Mouse (Mus musculus) regulatory T cell (primary cell): Measurements from ENCODE around the gene Fgfr2.

Source experiments
- in situ Hi-C: fragments of 300-600 bp; cut with MboI, MseI; formaldehyde crosslinking; loops from one replicate; pipeline ENCODE4 v1.15.1; 2025; ENCODE audit warnings: high pct_unique_total_duplicates

Gene Fgfr2

DNA sequence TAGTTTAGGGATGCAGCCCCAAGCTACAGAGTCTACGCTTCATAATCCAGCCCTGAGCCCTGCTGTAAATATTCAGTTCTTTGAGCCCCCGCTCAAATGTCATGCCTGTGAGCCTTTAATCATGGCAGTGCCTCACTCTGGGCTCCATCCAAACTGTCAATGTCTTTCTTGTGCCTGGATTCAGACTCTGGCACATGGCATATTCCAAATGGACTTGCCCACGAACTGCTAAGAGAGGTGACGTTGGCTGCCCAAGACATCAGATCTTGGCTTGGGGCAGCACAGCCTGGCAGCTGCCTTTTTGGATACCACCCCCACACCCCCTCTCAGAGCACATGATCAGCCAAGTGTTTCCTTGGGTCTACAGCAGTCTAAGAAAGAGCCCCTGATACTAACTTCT, 2902.5 kb downstream of the Fgfr2 start:
- in situ Hi-C loops, result no loop called here

DNA sequence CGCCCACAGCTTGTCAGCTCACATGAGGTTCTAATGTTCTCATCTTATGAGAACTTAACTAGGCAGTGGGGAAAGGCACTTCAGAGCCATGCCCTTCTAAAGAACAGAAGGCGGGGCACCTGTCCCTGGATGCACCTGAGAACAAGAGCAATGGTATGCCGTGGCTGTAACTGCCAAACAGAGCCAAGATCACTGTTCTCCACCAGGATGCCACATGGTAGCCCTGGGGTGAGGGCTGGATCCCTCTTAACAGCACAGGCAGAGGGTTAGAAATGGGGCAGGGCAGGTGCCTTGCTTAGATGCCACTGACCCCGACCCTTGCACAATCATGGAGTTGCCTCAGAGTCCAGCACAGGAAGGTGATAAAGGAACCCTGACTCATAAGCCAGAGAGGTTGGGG, 2903.3 kb downstream of the Fgfr2 start:
- in situ Hi-C loops, result no loop called here

DNA sequence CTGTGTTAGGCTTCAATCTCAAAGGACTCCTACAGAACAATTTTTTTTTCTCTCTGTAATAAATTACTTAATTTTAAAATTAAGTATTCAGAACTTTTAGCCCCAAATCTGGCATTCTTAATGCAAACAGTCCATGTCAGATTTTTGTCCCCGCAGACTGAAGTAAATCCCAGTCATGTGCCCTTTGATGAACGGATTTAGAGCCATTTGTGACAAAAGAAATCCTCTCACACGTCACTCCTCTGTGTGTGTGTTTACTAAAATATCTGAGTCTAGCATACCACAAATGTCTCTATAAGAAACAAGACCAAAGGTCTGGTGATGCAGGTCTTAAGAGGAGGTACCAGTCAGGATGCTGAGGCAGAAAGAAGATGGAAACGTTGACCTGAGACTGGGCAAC, 2906.9 kb downstream of the Fgfr2 start:
- in situ Hi-C loops, result no loop called here

DNA sequence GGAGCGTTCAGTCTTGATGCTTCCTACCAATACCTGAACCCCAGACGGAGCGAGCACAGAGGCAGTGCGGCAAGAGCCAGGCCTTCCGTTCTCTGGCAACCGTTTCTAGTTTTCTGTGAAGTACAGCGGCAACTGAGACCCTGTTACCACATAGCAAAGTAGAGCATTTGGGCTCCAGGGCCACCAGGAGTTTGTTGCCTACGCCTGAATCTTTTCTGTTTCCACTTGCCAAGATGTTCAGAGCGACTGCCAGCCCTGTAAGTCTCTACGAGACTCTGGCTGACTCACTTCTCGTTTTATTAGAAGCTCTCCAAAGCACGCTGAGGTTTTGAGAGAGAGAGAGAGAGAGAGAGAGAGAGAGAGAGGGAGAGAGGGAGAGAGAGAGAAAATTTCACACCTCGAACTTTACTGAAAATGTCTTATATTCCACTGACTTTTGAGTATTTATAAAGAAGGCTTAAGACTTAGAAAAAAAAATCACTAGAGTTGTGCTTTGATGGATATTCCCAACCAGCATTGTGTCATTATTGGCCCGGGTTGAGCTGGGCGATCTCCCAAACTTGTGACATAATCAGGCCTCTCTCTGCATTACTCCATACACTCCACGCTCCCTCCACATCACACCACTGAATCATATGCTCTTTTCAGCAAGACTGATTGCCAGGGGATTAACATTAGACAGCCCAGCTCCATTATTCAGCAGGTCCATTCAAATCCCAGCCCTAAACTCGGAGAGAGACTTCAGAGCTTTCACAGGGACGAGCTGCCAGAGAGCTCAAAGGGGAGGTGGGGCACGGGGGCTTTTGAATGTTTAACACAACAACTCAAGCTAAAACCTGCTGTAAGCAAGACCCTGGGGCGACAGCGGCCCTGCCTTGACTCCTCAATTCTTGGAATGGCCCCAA, 2907.6 kb downstream of the Fgfr2 start:
- in situ Hi-C loops, result no loop called here

DNA sequence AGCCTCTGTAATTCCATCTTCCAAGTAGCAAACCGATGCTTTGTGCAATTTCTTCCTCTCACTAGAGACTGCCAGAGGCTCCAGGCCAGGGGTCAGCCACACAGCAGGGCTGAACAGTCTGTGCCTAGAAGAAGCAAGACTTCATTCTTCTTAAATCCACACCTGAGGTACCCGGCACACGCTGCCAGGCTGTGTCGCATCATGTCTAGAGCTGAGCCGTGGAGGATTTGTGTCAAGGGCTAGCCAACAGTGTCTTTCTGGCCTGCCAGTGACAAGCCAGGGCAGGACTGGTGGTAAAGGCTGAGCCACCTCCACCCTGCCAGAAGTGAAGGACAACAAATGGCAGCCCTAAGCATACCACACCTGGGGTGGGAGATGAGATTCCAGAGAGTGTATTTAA, 2910.0 kb downstream of the Fgfr2 start:
- in situ Hi-C loops, result no loop called here

DNA sequence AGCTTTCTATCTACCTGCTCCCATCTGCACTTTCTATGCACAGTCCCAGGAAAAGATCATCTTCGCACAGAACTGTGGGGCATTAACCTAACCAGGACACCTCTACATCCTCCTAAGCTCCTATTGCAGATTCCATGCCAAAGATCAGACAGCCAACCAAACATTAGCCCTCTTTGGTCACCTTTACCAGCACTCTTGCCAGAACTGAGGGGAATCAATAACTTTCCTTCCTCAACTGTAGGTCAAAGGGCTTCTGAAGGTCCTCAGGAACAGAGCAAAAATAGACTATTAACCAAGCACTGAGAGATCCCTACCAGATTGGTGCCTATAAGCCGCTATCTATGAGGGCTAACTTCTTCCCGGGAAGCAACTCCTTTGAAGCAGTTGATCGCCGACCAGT, 2911.7 kb downstream of the Fgfr2 start:
- in situ Hi-C loops, result no loop called here

DNA sequence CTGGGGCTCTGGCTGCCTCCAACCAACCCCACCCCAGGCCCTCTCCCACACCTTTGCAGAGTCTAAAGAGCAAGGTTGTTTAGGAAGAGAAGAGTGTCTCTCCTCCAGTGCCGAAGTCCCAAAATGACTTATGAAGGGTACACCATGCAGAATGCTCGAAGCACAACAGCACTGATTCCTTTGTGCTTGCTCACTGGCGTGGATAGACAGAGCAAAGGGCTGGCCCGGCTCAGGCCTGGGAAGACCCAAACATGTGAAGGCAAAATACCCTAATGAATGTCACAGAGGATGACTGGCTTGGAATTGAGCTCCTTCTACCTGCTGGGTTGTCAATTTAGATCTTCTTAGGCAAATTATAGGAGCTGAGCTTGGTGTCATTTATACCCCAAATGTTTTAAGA, 2914.5 kb downstream of the Fgfr2 start:
- in situ Hi-C loops, result no loop called here

DNA sequence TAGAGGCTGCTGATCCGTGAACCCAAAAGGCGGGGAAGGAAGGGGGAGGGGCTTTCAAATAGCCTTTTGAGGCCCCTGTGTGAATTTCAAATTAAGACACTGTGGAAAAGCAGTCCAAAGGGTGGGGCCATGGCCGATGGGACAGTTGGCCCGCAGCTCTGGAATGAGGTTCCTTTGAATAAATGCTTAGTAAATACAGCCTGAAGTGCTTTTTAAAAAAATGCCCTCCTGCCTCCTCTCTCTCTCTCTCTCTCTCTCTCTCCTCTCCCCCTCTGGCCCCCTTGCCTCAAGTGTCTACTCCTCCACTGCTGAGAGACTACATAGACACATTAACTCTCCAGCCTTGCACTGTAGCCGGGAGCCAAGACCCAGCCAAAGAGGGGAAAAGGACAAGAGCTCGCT, 2917.0 kb downstream of the Fgfr2 start:
- in situ Hi-C loops, result no loop called here

DNA sequence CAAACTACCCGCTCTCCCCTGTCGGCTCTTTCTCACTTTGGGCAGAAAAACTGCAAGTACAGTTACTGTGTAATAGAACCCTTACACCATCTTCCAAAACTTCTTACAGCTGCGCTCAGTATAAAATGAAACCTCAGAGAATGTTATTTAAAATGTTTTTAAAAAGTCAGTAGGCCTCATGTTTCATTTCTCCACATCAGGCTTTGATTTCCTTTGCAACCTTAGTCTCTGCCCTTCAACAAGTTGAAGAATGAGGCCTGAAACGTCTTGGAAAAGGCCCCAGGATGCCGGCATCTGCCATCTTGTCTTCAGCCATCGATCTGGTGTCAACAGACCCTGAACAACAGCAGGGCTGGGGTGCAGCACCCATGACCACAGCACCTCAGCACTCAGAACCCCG, 2918.0 kb downstream of the Fgfr2 start:
- in situ Hi-C loops, result no loop called here

DNA sequence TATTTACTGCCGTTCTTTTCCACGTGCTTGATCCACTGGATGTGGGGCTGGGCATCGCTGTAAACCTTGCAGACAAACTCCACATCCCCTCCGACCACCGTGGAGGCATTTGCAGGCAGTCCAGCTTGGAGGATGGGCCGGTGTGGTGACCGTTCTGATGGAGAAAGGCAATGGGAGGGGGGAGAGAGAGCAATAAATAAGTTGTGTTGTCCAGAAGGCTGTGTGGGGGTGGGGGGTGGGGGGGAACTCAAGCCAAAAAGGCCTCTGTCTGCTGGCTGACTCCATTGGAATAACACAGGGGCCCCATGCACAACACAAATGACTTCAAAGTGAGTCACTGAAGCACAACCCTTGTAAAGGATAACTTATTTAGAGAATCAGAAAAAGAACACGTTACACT, 2922.1 kb downstream of the Fgfr2 start:
- in situ Hi-C loops, result no loop called here

DNA sequence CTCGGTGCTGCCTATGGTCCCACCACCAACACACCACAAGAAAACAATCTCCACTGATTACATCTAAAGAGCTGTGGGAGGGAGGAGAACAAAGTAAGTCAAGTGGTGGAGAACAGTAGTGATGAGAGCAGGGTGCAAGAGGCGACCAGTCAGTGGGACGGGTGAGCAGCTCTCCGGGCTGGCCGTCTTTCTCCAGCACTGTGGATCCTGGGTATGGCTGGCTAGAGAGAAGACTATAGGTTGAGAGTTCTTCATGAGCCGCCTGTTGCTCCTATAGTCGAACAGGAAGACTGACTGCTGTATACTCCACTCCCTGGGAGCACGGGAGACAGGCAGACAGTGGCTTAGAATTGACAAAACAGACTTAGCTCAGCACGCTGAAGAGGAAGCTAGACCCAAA, 2923.2 kb downstream of the Fgfr2 start:
- in situ Hi-C loops, result no loop called here

DNA sequence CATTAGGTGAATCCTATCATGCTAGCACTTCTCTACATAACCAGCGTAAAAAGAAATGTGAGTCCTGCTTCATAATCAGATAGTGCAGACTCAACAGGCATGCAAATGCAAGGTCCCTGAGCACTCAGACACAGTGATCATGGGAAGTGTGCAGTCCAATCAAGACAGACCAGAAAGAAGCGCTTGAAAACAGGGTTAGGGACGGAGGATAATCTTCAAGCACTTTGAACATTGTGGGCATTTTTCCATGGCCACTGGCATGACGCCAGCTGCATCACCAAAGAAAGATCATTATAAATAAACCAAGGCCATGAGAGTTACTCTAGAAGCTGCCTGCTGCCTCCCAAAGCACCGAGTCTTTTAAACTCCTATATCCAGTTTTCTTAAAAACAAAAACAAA, 2923.8 kb downstream of the Fgfr2 start:
- in situ Hi-C loops, result no loop called here

DNA sequence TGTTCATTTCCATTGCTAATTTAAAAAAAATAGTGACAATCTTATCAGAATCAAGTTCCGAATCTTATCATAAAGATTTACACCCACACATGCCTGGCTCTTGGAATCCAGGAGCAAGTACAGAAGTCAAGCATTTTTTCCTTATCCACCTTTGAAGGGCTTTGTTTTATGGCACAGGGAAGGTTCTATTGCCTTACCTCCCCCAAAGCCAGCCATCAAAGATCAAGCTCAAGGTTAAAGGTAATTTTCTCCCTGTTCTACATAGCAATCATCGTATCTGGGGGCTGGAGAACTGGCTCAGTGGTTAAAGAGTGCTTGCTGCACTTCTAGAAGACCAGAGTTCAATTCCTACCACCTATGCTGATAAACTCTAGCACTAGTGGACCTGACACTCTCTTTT, 2928.1 kb downstream of the Fgfr2 start:
- in situ Hi-C loops, result no loop called here

DNA sequence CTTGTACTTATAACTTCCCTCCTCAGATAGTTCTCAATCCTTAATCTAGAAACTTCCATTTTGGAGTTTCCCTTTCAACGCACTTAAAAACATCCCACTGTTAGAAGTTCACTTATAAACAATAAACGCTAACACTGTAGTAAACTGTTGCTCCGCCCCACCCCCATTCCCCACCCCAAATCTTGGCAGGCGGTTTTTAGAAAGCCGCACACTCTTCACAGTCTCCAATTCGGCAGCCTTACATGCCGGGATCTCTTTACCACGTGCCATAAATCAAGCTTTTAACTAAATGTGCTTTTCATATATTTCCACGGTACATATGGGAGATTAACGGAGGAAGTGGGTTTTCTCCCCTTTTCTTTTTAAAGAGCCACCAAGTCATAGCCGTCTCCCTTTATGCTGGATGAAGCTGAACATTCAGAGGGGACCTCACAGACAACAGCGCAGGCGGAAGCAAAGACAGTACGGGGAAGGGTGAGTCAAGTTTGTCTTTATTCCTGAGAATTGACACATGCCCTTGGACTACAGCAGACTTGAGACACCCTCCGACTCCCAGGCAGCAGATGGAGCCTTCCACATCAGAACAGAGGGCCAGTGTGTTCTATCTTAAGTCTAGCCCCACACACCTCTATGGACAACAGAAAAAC, 2932.7 kb downstream of the Fgfr2 start:
- in situ Hi-C loops, result no loop called here

DNA sequence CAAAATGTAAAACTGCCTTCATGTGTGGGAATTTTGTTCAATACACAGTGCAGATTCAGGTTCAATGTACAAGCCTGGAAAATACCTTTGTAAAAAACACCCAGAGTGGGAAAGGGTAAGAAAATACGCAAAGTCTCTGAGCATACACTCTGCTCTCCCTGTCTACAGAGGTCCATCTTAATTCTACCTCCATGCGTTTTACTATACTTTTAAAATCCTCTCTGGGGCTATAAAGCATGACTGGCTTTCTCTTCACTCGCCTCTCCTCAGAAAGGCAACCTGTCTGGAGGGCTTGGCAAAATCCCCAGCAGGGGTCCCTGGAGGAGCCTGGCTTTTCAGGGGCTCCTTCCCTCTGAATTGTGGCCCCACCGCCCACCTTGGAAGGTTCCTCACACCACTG, 2933.2 kb downstream of the Fgfr2 start:
- in situ Hi-C loops, result no loop called here

DNA sequence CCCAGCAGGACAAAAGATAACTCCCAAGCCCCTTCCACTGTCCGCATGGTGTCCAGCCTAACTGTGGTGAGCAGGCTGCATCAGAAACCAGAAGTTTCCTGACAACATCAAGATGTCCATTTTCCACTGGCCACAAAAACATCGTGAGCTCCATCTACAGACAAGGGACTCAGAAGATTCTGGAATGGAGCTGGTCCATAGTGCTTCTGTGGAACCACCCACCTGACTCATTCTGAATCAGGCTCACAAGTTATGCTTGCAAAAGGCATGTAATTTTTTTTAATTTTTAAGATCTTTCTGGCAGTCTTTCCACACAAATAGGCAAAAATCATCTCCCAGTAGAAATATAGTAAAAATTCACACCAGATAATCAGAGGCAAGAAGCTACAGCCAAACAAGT, 2935.0 kb downstream of the Fgfr2 start:
- in situ Hi-C loops, result no loop called here

DNA sequence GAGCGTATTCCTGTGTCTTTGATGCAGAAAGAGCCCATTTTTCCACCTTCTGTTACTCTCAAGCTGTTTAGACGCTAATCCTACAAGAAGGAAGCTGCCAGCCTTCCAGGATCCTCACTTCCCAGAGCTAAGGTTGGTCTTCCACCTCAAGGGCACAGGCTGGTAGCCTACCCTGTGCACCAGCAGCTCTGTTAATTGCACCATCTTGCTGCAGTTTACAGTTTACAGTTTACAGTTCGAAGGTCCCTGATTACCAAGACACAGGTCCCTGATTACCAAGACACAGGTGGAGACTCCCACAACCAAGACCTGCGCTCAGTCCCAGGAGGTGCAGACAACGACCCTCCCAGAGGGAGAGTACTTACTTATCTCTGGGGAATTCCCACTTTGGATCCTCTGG, 2938.3 kb downstream of the Fgfr2 start:
- in situ Hi-C loops, result no loop called here

DNA sequence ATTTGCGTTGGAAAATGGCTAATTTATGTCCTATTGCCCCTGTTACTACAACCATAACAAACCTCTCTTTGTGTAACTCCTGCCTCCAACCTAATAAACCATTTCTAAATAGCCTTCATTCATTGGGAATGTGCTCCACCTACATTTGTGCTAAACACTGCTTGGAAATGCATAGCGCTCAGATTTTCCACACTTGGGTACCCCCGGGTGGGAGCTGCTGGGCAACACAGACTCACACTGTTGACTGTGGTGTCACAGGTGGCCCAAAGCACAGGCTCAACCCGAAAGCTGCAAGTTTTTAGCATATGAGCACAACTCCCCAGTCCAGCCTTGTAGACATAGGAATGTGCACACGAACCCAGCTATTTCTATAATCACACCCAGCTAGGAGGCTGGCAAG, 2939.2 kb downstream of the Fgfr2 start:
- in situ Hi-C loops, result no loop called here

DNA sequence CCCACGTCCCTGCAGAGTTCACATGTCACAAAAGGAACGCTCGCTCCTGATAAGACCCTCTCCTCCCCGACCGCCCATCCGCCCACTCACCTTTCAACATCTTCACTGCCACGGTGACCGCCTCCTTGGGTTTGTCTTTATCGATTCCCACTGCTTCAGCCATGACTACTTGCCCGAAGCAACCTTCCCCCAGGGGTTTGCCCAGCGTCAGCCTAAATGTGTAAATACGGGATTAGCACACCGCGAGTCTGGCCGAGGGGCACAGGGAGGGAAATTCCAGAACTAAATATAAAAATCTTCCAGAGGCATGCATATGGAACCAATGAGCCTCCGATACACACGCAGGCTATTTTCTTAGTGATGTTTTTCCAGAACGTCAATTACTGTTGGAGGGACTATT, 2940.6 kb downstream of the Fgfr2 start:
- in situ Hi-C loops, result no loop called here

DNA sequence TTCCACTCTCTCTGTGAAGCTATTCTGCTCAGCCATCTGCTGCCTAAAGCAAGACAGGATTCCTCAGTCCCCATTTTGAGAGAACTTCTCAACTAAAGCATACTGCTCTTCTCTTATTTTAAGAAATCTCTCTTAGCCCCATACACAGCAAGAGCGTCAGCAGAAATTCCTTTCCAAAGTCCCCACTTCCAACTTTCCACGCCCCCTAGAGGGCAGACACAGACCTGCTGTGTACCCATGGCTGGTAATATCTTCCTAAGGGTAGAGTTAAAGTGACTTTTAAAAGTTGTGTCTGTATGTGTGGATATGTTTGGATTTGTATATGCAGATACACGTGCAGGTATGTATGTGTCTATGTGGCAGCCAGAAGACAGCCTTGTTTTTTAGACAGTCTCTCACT, 2944.2 kb downstream of the Fgfr2 start:
- in situ Hi-C loops, result no loop called here

DNA sequence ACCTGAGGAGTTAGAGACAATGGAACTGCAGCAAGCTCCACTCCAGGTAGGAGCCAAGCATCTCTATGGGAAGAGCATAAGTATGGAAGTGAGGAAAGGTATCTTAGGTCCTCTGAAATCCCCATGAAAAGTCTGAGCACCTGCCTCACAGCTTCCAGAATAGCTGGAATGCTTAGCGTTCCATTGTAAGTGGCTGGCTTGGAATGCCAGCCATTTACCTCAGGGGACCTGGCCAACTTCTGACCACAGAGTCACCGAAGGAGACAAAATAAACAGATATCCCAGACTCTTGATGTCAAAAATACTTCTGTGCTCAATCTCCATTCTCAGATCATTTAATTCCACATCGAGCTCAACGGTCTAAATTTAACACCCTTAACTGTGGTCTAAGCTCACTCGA, 2946.1 kb downstream of the Fgfr2 start:
- in situ Hi-C loops, result no loop called here

DNA sequence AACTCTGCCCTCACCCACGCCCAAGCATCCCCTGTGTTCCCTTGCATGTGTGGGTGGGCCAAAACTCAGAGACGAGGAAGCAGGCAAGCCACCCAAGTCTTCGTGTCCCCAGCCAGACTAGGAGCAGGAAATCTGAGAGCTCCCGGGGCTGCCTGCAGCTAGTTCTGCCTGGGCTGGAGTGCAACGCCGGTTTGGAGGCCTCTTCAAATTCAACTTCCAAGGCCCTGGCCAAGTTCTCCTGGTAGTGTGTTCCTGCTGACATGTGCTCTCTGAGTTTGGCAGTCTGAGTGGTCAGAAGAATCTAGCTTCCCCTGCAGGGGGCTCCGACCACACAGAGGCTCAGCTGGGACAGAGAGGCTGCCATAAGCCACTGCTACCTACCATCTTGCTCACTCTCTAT, 2948.6 kb downstream of the Fgfr2 start:
- in situ Hi-C loops, result no loop called here

DNA sequence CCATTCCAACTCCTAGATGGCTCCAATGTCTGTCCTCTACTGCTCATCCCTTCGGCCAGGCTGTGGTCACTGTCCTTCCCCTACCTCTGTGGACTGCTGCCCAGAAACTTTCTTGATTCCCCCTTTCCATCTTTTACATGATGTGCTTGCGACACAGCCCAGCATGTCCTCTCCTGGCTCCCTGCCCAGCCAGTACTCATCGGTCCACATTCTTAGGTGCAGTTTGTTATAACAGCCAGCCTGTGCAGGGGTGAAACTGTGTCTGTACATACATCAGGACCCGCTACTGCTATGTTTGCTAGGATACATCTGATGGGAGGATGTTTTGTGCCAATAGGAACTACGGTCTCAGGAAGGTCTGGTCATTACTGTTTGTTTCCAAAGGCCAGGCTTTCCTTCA, 2949.2 kb downstream of the Fgfr2 start:
- in situ Hi-C loops, result no loop called here
